Mouse (Mus musculus): ENCODE data around the gene Ptprr.

Gene Ptprr

GRCm38 (mm10) chr10:116115881-116116677, 98.1 kb downstream of the Ptprr start:
- DNase-seq (ENCODE audit: low spot score in 2 of 2), result no peak

- no peak for DNase-seq (ENCODE audit: low spot score in 2 of 2)
These were observed 99.0 kb downstream of the Ptprr start for GRCm38 (mm10) chr10:116117060-116117459.

- DNase-seq (ENCODE audit: low spot score in 2 of 2), result no peak
These were observed 103.5 kb downstream of the Ptprr start for GRCm38 (mm10) chr10:116121463-116121862.

- no peak for DNase-seq (ENCODE audit: low spot score in 2 of 2)
These were observed 105.8 kb downstream of the Ptprr start for GRCm38 (mm10) chr10:116123808-116124207.

GRCm38 (mm10) chr10:116125364-116125763, 107.4 kb downstream of the Ptprr start:
- no peak for DNase-seq (ENCODE audit: low spot score in 2 of 2)

GRCm38 (mm10) chr10:116130401-116130800, 112.4 kb downstream of the Ptprr start:
- DNase-seq (ENCODE audit: low spot score in 2 of 2), result no peak

- no peak for DNase-seq (ENCODE audit: low spot score in 2 of 2)
These were observed 113.2 kb downstream of the Ptprr start for GRCm38 (mm10) chr10:116131223-116131622.

- DNase-seq (ENCODE audit: low spot score in 2 of 2), result no peak
These were observed 114.2 kb downstream of the Ptprr start for GRCm38 (mm10) chr10:116132233-116132632.

GRCm38 (mm10) chr10:116135187-116135586, 117.2 kb downstream of the Ptprr start:
- DNase-seq (ENCODE audit: low spot score in 2 of 2), result no peak

GRCm38 (mm10) chr10:116140226-116140625, 122.2 kb downstream of the Ptprr start:
- no peak for DNase-seq (ENCODE audit: low spot score in 2 of 2)

GRCm38 (mm10) chr10:116143684-116144083, 125.7 kb downstream of the Ptprr start:
- no peak for DNase-seq (ENCODE audit: low spot score in 2 of 2)

- no peak for DNase-seq (ENCODE audit: low spot score in 2 of 2)
These were observed 128.1 kb downstream of the Ptprr start for GRCm38 (mm10) chr10:116146091-116146490.

GRCm38 (mm10) chr10:116154707-116155106, 136.7 kb downstream of the Ptprr start:
- no peak for DNase-seq (ENCODE audit: low spot score in 2 of 2)

GRCm38 (mm10) chr10:116156699-116157098, 138.7 kb downstream of the Ptprr start:
- no peak for DNase-seq (ENCODE audit: low spot score in 2 of 2)

GRCm38 (mm10) chr10:116162338-116162737, 144.3 kb downstream of the Ptprr start:
- DNase-seq (ENCODE audit: low spot score in 2 of 2), result no peak

GRCm38 (mm10) chr10:116175324-116175883, 157.4 kb downstream of the Ptprr start:
- DNase-seq (ENCODE audit: low spot score in 2 of 2), result no peak

- DNase-seq (ENCODE audit: low spot score in 2 of 2), result no peak
These were observed 159.6 kb downstream of the Ptprr start for GRCm38 (mm10) chr10:116177390-116178179.

- DNase-seq (ENCODE audit: low spot score in 2 of 2), result no peak
These were observed 163.2 kb downstream of the Ptprr start for GRCm38 (mm10) chr10:116181235-116181634.

GRCm38 (mm10) chr10:116182221-116182620, 164.2 kb downstream of the Ptprr start:
- DNase-seq (ENCODE audit: low spot score in 2 of 2), result no peak

- DNase-seq (ENCODE audit: low spot score in 2 of 2), result no peak
These were observed 165.2 kb downstream of the Ptprr start for GRCm38 (mm10) chr10:116183258-116183657.

- DNase-seq (ENCODE audit: low spot score in 2 of 2), result no peak
These were observed 173.7 kb downstream of the Ptprr start for GRCm38 (mm10) chr10:116191724-116192123.

- no peak for DNase-seq (ENCODE audit: low spot score in 2 of 2)
These were observed 174.3 kb downstream of the Ptprr start for GRCm38 (mm10) chr10:116192293-116192692.

GRCm38 (mm10) chr10:116194409-116194808, 176.4 kb downstream of the Ptprr start:
- DNase-seq (ENCODE audit: low spot score in 2 of 2), result no peak
